Mouse (Mus musculus): ENCODE data around the gene Slc25a39.

Gene Slc25a39

DNA sequence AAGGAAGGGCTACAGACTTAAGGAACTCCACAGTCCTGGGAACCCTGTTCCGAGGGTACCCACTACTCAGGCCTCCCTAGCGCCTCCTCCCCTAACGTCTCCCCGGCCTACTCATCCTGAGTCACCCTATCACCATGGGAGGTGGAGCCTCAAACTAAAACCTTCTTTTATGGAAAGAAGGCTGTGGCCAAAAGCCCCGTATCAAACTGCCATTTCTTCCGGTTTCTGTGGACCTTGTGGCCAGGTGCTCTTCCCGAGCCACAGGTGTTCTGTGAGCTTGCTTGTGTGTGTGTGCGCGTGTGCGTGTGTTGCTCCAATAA, 28.7 kb upstream of the Slc25a39 start:
- no peak for DNase-seq (ENCODE audit: low spot score)

GRCm38 (mm10) chr11:102435754-102436470, 28.2 kb upstream of the Slc25a39 start:
- no peak for DNase-seq (ENCODE audit: low spot score)

DNA sequence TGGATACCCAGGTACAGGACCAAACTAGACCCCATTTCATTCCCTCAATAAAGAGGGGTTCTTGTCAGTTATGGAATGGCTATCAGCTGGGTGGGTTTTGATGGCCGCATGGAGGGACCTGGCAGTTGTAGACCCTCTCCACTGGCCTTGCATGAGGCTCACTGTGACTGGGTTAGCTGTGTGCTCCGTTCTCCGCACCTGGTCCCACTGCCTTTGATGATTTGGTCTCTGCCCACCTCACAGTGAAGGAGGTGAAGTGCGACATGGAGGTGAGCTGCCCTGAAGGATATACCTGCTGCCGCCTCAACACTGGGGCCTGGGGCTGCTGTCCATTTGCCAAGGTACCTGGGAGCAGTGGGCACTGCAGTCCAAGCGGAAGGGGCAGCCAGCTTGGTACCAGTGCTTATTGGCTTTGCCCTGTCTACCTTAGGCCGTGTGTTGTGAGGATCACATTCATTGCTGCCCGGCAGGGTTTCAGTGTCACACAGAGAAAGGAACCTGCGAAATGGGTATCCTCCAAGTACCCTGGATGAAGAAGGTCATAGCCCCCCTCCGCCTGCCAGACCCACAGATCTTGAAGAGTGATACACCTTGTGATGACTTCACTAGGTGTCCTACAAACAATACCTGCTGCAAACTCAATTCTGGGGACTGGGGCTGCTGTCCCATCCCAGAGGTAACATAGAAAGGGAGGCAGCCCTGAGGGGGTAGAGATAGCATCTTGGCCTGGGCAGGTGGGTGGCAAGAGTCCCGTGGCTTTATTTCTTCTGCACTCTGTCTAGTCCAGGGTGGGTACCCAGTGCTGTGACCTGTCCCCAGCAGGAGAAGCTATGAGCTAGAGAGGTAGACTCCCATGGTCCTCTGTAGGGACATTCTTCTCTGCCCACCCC, 27.3 kb upstream of the Slc25a39 start:
- DNase-seq (ENCODE audit: low spot score): no peak

GRCm38 (mm10) chr11:102434406-102434805, 26.7 kb upstream of the Slc25a39 start:
- peak; percentile 85 for DNase-seq (ENCODE audit: low spot score)

GRCm38 (mm10) chr11:102433866-102434265, 26.1 kb upstream of the Slc25a39 start:
- no peak for DNase-seq (ENCODE audit: low spot score)

DNA sequence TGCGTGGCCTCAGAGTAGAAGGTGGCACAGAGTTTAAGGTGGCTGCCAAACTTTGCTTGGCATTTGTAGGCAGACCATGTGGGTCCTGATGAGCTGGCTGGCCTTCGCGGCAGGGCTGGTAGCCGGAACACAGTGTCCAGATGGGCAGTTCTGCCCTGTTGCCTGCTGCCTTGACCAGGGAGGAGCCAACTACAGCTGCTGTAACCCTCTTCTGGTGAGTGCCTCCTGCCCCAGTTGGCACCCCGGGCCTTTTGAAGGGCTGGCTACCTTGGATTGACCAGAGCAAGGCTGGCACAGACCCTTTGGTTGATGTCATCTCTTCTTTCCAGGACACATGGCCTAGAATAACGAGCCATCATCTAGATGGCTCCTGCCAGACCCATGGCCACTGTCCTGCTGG, 25.1 kb upstream of the Slc25a39 start:
- DNase-seq (ENCODE audit: low spot score): no peak

- no peak for DNase-seq (ENCODE audit: low spot score)
These were observed 24.5 kb upstream of the Slc25a39 start for GRCm38 (mm10) chr11:102432115-102432843.

GRCm38 (mm10) chr11:102431728-102432114, 24.0 kb upstream of the Slc25a39 start:
- DNase-seq (ENCODE audit: low spot score): no peak

DNA sequence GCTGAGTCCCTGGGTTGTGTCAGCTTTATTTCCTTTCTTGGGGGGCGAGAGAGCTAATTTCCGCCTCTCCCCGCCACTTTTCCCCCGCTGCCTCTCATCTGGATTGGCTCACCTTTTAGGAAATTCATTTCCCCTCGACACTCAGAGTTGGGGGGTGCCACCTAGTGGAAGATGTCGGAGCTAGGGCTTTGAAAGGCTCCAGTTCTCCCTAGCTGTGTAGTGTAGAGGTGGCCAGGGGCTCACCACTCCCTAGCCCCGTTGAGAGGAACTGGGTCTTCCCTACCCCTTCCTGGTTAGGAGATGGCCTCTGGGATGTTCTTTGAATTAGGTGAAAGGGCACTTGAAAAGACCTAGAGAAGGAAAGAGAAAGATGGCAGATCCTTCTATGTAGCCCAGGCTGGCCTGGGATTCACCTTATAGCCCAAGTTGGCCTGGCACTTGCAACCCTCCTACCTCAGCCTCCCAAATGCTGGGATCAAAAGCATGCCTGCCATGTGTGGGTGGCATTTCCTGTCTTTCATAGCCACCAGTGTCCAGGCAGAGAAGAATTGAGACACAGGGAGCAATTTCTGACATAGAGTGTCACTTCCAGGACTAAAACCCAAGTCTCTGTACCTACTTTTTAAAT, 23.4 kb upstream of the Slc25a39 start:
- no peak for DNase-seq (ENCODE audit: low spot score)

DNA sequence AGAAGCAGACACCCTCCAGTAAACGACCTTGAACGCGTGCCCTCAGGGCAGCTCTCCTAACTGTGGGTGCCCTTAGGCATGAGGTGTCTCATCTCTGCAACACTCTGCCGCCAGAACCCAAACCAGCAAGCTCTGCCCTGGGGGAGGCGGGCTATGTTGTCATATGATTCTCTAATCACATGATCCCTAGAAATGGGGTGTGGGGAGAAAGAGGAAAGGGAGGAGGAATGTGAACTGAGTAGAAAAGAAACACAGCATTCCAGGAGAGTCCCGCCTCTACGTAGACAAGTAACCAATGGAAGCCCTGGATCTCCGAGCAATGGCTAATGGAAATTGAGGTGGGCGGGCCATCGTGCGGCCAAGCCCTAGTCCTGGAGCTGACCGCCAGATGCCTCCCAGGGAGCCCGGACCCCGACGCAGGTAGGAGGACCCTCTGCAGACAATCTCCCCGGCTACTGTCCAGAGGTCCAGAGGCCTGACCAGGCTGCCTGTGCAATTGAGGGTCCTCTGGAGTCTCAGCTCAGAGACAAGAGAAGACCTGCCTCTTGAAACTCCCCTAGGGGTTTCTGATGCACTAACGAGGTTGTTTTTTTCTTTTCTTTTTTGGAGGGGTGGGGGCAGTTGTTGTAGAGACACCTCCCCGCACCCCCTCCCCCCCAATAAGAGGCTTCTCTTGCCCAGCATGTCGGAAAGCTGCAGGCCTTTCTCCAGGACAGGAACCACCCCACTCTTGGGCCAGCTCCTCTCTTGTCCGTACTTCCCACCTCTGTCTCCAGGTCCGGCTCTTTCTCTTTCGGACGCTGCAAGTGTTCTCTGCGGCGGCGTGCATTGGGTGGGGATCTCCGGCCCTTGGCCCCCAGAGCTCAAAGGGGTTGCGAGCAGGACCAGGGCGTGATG, 22.6 kb upstream of the Slc25a39 start, which contains the start of gene Grn:
Grn (plus strand) TSS at position 195 of the 897 bp plus-strand sequence.
- peak; percentile 96 for DNase-seq (ENCODE audit: low spot score)

DNA sequence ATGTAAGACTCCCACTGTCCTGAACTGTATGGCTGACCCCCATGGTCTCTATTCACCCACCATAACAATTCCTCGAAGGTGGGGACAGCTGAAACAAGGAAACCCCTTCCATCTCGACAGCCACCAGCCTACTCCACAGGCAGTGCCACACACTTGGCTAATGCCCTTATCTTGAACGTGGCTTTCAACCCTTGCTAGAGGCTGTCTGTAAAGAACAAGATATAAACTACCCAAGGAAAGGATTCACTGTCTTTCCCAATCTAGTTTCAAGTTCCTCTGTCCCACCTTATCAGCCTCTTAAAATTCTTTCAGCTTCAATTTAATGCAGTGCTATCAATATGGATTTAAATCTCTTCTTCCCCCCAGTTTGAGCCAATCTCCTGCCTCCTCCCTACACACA, 21.8 kb upstream of the Slc25a39 start:
- DNase-seq (ENCODE audit: low spot score): no peak

- no peak for DNase-seq (ENCODE audit: low spot score)
These were observed 21.3 kb upstream of the Slc25a39 start for GRCm38 (mm10) chr11:102428981-102429540.

DNA sequence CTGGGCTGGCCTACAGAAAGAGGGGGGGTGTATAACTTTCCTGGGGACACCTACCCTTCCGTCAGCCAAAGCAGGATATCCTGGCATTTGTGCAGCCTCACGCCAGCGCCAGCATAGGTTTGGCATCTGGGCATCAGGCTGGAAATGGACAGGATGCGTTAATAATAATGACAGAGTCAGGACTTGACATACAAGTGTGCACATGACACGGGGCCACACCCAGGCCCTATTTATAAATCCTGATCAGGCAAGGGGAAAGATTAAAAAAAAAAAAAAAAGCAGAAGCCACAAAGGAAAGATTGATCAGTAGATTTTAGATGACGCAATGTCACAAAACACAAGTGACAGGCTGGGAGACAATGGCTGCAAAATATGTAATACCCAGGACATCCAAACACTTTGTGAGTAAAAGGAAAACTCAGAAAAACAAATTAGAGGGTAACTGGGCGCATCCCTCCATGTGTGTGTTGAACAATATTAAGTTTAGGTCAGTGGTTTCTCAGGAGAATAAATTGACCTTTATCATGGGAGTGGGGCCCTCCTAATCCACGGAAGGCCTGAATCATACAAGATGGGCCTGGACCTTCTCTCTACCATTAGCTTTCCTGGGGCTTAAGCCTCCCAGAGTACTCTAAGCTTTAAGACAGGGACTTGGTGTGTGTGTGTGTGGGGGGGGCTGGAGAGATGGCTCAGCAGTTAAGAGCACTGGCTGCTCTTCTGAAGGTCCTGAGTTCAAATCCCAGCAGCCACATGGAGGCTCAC, 18.0 kb upstream of the Slc25a39 start:
- DNase-seq (ENCODE audit: low spot score): no peak

DNA sequence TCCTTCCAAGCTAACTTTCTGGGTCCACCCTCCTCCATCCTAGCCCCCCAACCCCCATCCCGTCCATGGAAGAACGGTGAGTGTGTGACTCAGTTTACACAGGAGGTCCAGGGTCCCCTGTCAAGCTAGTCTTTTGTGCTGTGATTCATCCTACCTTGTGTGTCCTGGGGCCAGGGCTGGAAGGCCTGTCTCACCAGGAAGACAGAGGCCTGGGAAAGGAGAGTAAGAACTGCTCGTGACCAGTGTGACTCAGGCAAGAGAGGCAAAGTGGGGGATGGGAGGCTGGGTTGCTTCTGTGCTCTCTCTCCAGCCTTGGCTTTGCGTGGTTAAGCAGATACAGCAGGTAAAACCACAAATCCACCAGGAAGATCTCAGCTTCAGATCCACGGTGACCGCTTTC, 16.9 kb upstream of the Slc25a39 start:
- DNase-seq (ENCODE audit: low spot score): no peak

- no peak for DNase-seq (ENCODE audit: low spot score)
These were observed 13.8 kb upstream of the Slc25a39 start for GRCm38 (mm10) chr11:102421559-102421958.

- no peak for DNase-seq (ENCODE audit: low spot score)
These were observed 11.1 kb upstream of the Slc25a39 start for GRCm38 (mm10) chr11:102418887-102419286.

- no peak for DNase-seq (ENCODE audit: low spot score)
These were observed 9.4 kb upstream of the Slc25a39 start for GRCm38 (mm10) chr11:102417160-102417559.

DNA sequence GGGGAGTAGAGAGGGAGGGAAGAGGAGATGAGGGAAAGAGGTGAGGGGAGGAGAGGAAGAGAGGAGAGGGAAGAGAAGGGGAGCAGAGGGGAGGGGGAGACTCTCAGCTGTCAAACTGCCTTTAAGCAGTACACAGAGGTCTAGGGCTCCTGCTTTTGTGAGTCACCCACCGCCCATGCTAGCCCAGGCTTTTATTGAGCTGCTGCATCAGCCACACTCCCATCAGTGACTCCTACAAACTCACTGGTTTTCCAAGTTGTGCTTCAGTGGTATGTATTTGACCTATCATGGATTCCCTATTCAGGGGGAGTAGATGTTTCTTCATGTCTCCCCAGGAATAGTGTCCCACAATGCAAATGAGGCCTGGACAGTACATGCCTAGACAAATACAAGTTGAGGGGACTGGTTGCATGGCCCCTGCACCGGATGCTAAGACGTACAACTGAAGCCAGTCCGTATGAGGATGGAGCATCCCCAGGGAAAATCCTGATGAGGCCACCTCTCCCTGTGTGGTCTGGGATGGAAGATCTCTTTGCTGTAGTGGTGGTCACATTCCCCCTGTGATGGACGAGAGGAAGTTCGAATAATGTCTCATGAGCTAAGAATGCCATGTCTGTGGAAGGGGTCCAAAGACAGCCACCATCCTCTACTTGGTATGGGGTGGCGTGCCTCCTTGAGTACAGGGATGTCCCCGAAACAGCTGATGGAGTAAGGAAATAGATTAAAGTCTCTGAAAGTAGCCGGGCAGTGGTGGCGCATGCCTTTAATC, 7.5 kb upstream of the Slc25a39 start:
- DNase-seq (ENCODE audit: low spot score): no peak

GRCm38 (mm10) chr11:102413059-102413458, 5.3 kb upstream of the Slc25a39 start:
- no peak for DNase-seq (ENCODE audit: low spot score)
